Mouse (Mus musculus): ENCODE data around the gene Dmpk. TPM values are rescaled to one million over a fixed set of nuclear protein-coding genes. Genes with fewer than 3 reads are reported as not detected.

The Dmpk gene
- polyA plus RNA-seq (2014; fragmentation: Illumina TruSeq; extraction: RNeasy Lipid Tissue Mini Kit (QIAGEN cat#74804); ENCODE audit: low read depth, low replicate concordance) = 2.4 TPM

DNA sequence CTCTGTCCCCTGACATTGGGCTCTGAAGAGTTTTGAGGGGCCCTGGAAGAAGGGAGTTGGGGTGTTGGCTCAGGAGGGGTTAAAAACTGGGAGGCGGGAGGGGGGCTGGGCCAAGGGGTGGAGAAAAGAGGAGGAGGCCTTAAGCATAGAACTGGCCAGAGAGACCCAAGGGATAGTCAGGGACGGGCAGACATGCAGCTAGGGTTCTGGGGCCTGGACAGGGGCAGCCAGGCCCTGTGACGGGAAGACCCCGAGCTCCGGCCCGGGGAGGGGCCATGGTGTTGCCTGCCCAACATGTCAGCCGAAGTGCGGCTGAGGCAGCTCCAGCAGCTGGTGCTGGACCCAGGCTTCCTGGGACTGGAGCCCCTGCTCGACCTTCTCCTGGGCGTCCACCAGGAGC is at the start of gene Dmpk:
Gene Dmpk, plus strand, starts transcription at position 149 of the 400 bp plus-strand sequence.

DNA sequence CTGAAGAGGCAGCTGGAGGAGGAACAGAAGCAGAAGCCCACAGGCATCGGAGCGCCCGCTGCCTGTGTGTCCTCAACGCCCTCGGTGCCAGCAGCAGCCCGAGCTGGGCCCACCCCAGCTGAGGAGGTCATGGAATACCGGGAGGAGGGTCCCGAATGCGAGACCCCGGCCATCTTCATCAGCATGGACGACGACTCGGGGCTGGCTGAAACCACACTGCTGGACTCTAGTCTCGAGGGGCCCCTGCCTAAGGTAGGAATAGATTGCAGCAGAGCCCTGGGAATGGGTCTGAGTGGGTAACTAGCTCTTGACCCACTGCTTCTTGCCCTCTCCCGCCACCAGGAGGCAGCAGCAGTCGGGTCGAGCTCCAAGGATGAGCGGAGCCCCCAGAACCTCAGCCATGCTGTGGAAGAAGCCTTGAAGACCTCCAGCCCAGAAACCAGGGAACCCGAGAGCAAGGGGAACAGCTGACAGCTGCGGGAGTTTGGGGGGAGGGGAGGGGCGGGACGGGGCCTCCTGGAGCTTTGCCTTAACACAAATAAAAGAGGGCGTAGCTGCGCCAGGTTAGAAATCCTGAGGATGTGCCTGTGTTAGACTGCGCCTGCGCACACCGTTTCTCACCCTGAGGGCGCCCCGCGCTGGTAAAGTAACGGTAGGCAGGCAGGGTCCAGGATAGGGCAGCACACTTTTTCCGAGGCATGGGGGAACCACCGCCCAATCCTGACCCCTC is 29.4 kb upstream of the Dmpk start, which contains the start of gene Rsph6a:
Gene Rsph6a, plus strand, starts transcription at position 644 of the 730 bp plus-strand sequence.

DNA sequence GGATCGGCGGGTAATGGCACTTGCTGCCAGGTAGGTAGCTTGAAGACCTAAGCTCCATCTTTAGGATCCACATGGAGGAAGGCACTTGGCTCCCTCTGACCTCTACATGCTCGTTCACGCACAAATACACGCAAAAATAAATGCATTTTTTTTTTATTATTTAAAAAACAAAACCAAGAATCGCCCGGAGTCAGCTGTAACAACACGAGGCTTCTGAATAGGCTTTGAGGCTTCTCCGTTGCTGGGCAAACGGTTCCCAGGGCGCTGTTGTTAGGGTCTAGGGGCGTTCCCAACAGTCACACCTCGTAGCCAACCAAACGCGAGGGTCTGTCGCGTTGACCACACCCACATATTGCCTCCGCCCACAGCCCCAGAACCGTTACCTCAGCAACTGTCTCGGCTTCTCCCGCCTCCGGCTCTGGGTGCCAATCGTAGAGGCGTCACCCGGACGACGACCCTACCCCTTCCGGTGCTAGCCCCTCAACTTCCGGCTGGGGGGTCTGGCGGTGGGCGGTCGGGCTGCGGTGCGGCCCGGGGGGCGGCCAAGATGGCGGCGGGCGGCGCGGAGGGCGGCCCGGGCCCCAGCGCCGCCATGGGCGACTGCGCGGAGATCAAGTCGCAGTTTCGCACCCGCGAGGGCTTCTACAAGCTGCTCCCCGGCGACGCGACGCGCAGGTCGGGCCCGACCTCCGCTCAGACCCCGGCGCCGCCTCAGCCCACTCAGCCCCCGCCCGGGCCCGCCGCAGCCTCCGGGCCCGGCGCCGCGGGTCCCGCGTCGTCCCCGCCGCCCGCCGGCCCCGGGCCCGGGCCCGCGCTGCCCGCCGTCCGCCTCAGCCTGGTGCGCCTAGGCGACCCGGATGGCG is 7.7 kb upstream of the Dmpk start, which contains the start of gene Dmwd:
Gene Dmwd, plus strand, starts transcription at position 505 of the 863 bp plus-strand sequence.

DNA sequence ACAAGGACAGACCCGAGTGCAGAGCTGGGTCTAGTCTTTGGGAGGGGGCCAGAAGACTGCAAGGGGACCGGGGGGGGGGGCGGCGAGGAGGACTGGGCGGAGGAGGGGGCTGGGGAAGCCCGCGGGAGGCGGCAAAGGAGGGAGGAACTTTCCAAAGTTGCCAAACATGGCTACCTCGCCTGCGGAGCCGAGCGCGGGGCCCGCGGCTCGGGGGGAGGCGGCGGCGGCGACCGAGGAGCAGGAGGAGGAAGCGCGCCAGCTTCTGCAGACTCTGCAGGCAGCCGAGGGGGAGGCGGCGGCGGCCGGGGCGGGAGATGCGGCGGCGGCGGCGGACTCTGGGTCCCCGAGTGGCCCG is 10.8 kb downstream of the Dmpk start, which contains the start of gene Six5:
Gene Six5, plus strand, starts transcription at position 124 of the 355 bp plus-strand sequence.

DNA sequence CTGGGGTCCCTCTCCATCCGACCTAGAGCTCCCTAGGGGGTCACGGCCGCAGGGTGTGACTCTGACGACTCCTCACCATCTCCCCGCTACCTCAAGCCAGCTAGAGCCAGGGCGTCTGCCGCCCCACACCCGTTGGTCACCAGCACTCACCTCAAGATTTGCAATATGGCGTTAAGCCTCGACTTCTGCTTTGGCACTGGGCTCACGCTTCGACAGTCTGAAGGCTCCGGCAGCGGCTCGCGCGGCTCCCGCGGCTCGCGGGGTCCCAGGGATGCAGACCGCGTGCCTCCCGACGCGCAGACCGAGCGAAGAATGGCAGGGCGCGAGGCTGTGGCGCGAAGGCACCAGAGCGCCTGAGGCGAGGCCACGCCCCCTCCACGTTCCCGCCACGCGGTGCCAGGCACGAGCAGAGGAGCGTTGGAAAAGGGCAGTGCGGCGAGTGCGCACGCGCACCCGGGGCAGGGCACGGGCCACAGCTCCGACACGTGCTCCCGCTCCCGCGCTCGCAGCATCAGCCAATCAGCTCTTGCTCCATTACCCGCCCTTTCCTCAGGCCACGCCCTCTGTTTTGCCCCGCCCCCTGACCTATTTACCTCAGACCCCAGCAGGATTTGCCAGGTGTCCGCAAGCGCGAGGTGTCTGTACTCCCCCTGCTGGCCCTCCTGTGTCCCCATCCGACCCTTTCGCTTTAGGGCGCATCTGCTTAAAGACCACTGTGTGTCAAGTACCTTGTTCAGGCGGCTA is 34.6 kb downstream of the Dmpk start, which contains the start of gene Gm4969:
Gene Gm4969, minus strand, starts transcription at position 341 of the 744 bp plus-strand sequence.

DNA sequence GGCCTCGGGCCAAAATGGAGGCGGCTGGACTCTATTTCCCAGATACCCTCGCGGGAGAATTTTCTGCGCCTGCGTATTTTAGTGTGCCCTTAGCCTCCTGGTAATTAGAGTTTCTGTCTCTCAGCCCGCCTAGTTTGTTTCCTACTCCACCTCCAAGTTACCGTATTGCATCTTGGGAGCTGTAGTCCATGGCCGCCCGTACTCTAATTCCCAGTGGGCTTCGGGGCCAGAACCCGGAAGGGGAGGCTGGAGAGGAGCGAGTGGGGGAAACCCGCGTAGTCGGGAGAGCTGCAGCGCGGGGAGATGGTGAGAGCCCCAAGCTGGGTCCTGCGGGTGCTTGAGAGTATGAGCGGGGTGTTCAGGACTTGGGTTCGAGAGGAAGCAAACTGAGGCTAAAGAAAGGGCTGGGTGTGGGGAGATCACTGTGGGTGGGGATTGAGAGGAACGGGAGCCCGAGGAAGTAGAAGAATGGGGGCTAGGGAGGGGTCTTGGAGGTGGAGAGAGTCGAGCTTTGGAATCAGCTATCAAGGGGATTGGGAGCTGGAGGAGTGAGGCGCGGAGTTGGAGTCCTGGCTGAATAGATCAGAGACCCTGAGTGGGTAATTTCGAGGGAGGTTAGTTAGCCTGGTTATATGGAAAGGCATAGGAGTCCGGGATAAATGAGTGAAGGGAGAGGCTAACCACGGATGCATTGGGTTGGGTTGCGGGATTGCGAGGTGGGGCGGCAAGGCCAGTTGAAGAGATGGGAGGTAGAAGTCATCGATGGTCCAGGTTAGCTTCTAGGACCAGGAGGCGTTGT is 36.2 kb downstream of the Dmpk start, which contains the start of gene Fbxo46:
Gene Fbxo46, plus strand, starts transcription at position 229 of the 799 bp plus-strand sequence.

Other genes with a start within 250 kb of the Dmpk start
- gene Mill2, start 243.9 kb upstream of the Dmpk start, polyA plus RNA-seq (2014; fragmentation: Illumina TruSeq; extraction: RNeasy Lipid Tissue Mini Kit (QIAGEN cat#74804); ENCODE audit: low read depth, low replicate concordance) = 1.1 TPM
- not detected for gene Pglyrp1, start 212.5 kb upstream of the Dmpk start, polyA plus RNA-seq (2014; fragmentation: Illumina TruSeq; extraction: RNeasy Lipid Tissue Mini Kit (QIAGEN cat#74804); ENCODE audit: low read depth, low replicate concordance)
- gene Ccdc61, start 173.4 kb upstream of the Dmpk start, polyA plus RNA-seq (2014; fragmentation: Illumina TruSeq; extraction: RNeasy Lipid Tissue Mini Kit (QIAGEN cat#74804); ENCODE audit: low read depth, low replicate concordance) = 2.5 TPM
- gene Nova2, start 158.0 kb upstream of the Dmpk start, polyA plus RNA-seq (2014; fragmentation: Illumina TruSeq; extraction: RNeasy Lipid Tissue Mini Kit (QIAGEN cat#74804); ENCODE audit: low read depth, low replicate concordance) = 0.66 TPM
- not detected for gene Nanos2, start 96.4 kb upstream of the Dmpk start, polyA plus RNA-seq (2014; fragmentation: Illumina TruSeq; extraction: RNeasy Lipid Tissue Mini Kit (QIAGEN cat#74804); ENCODE audit: low read depth, low replicate concordance)
- gene Mypop, start 92.6 kb upstream of the Dmpk start, polyA plus RNA-seq (2014; fragmentation: Illumina TruSeq; extraction: RNeasy Lipid Tissue Mini Kit (QIAGEN cat#74804); ENCODE audit: low read depth, low replicate concordance) = 1.3 TPM
- gene Irf2bp1, start 79.8 kb upstream of the Dmpk start, polyA plus RNA-seq (2014; fragmentation: Illumina TruSeq; extraction: RNeasy Lipid Tissue Mini Kit (QIAGEN cat#74804); ENCODE audit: low read depth, low replicate concordance) = 0.39 TPM
- gene Foxa3, start 60.3 kb upstream of the Dmpk start, polyA plus RNA-seq (2014; fragmentation: Illumina TruSeq; extraction: RNeasy Lipid Tissue Mini Kit (QIAGEN cat#74804); ENCODE audit: low read depth, low replicate concordance) = 0.42 TPM
- gene Sympk, start 59.5 kb upstream of the Dmpk start, polyA plus RNA-seq (2014; fragmentation: Illumina TruSeq; extraction: RNeasy Lipid Tissue Mini Kit (QIAGEN cat#74804); ENCODE audit: low read depth, low replicate concordance) = 12.0 TPM
- 9.7 TPM for gene Rsph6a, start 29.2 kb upstream of the Dmpk start, polyA plus RNA-seq (2014; fragmentation: Illumina TruSeq; extraction: RNeasy Lipid Tissue Mini Kit (QIAGEN cat#74804); ENCODE audit: low read depth, low replicate concordance)
- 2.8 TPM for gene Dmwd, start 7.6 kb upstream of the Dmpk start, polyA plus RNA-seq (2014; fragmentation: Illumina TruSeq; extraction: RNeasy Lipid Tissue Mini Kit (QIAGEN cat#74804); ENCODE audit: low read depth, low replicate concordance)
- 0.25 TPM for gene Six5, start 10.7 kb downstream of the Dmpk start, polyA plus RNA-seq (2014; fragmentation: Illumina TruSeq; extraction: RNeasy Lipid Tissue Mini Kit (QIAGEN cat#74804); ENCODE audit: low read depth, low replicate concordance)
- gene Gm4969, start 34.5 kb downstream of the Dmpk start, polyA plus RNA-seq (2014; fragmentation: Illumina TruSeq; extraction: RNeasy Lipid Tissue Mini Kit (QIAGEN cat#74804); ENCODE audit: low read depth, low replicate concordance) = 5.8 TPM
- gene Fbxo46, start 36.0 kb downstream of the Dmpk start, polyA plus RNA-seq (2014; fragmentation: Illumina TruSeq; extraction: RNeasy Lipid Tissue Mini Kit (QIAGEN cat#74804); ENCODE audit: low read depth, low replicate concordance) = 0.88 TPM
- gene Qpctl, start 65.4 kb downstream of the Dmpk start, polyA plus RNA-seq (2014; fragmentation: Illumina TruSeq; extraction: RNeasy Lipid Tissue Mini Kit (QIAGEN cat#74804); ENCODE audit: low read depth, low replicate concordance) = 3.1 TPM
- 5.1 TPM for gene Snrpd2, start 65.9 kb downstream of the Dmpk start, polyA plus RNA-seq (2014; fragmentation: Illumina TruSeq; extraction: RNeasy Lipid Tissue Mini Kit (QIAGEN cat#74804); ENCODE audit: low read depth, low replicate concordance)
- 3.4 TPM for gene Gipr, start 82.3 kb downstream of the Dmpk start, polyA plus RNA-seq (2014; fragmentation: Illumina TruSeq; extraction: RNeasy Lipid Tissue Mini Kit (QIAGEN cat#74804); ENCODE audit: low read depth, low replicate concordance)
- gene Eml2, start 92.6 kb downstream of the Dmpk start, polyA plus RNA-seq (2014; fragmentation: Illumina TruSeq; extraction: RNeasy Lipid Tissue Mini Kit (QIAGEN cat#74804); ENCODE audit: low read depth, low replicate concordance) = 0.31 TPM
- gene Gpr4, start 128.7 kb downstream of the Dmpk start, polyA plus RNA-seq (2014; fragmentation: Illumina TruSeq; extraction: RNeasy Lipid Tissue Mini Kit (QIAGEN cat#74804); ENCODE audit: low read depth, low replicate concordance) = 2.3 TPM
- 3.4 TPM for gene Opa3, start 144.5 kb downstream of the Dmpk start, polyA plus RNA-seq (2014; fragmentation: Illumina TruSeq; extraction: RNeasy Lipid Tissue Mini Kit (QIAGEN cat#74804); ENCODE audit: low read depth, low replicate concordance)
- gene Vasp, start 188.0 kb downstream of the Dmpk start, polyA plus RNA-seq (2014; fragmentation: Illumina TruSeq; extraction: RNeasy Lipid Tissue Mini Kit (QIAGEN cat#74804); ENCODE audit: low read depth, low replicate concordance) = 50.9 TPM
- not detected for gene Ppm1n, start 196.2 kb downstream of the Dmpk start, polyA plus RNA-seq (2014; fragmentation: Illumina TruSeq; extraction: RNeasy Lipid Tissue Mini Kit (QIAGEN cat#74804); ENCODE audit: low read depth, low replicate concordance)
- 0.62 TPM for gene Rtn2, start 198.8 kb downstream of the Dmpk start, polyA plus RNA-seq (2014; fragmentation: Illumina TruSeq; extraction: RNeasy Lipid Tissue Mini Kit (QIAGEN cat#74804); ENCODE audit: low read depth, low replicate concordance)
- 0.28 TPM for gene Fosb, start 226.2 kb downstream of the Dmpk start, polyA plus RNA-seq (2014; fragmentation: Illumina TruSeq; extraction: RNeasy Lipid Tissue Mini Kit (QIAGEN cat#74804); ENCODE audit: low read depth, low replicate concordance)